Mouse (Mus musculus): ENCODE measurements around the gene Nebl. TPM values are rescaled to one million over a fixed set of nuclear protein-coding genes. Genes with fewer than 3 reads are reported as not detected.
A peak's percentile ranks its signal among the peaks of the same experiment; 100 is the strongest.

The Nebl gene
- polyA plus RNA-seq (2016; fragmentation: Nextera tagmentation; extraction: Ambion mirVana): 3.6 and 5.1 TPM in 2 replicates

DNA sequence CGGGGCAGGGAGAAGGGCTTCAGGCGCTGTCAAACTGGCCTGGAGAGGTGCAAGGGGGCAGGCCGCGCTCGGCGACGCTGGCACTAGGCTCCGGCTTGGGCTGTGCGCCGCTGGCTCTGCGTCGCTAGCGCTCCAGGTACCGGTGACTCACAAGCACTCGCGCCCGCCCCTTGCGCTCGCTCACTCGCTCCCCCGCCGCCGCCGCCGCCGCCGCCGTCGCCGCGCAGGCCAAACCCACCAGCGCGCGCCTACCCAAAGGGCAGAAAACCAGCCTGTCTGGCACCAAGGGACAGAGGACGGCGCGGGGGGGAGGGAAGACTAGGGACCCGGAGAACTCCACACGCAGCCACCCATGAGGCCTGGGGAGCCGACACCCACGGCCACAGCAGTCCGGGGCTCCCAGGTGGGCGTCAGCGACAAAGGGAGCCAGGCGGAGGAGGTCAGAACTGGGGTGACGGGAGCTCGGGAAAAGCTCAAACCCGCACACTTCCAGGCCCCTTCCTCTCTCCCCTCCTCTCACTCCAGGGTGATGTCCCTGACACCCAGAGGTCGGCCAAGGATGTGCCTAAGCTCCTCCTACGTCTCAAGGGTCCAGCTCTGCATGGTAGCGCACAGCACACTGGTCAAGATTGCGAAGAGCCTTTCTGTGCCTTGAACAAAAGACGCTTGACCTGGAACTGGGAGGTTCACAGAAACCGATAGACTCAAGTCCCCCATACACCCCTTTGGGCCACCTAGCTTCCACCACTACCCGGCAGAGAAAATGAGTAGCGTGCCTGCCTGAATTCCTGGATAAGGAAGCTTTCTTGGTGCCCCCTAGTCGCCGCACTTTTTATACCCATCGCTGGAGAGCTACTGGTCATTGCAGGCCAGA, at the start of gene Nebl:
Gene Nebl (minus strand): TSS at position 508 of the 874 bp plus-strand sequence.
- peak; percentile 62 for DNase-seq (ENCODE audit: extremely low spot score, low spot score)
- Histone ChIP-seq H3K36me3 (replicated peaks) (no peaks in the 10 kb centered on the region), H3K27ac (peak within 1 kb of the TSS; percentile 86), H3K4me3 (peak within 1 kb of the TSS; percentile 70), H3K4me1 (peaks cover 35% of the 10 kb centered on the region), H3K9me3 (no peaks in the 10 kb centered on the region), H3K27me3 (ENCODE audit: poor library complexity, severe bottlenecking) (peaks cover 76% of the 10 kb centered on the region)
- under 1% methylated on average over 59 of the region's 59 CpGs for WGBS

GRCm38 (mm10) chr2:17770246-17770825, 39.1 kb upstream of the Nebl start:
- Histone ChIP-seq H3K4me3 (no peak overlapping the region), H3K4me1 (no peaks in the 10 kb centered on the region), H3K27ac (no peak overlapping the region), H3K9me3 (no peaks in the 10 kb centered on the region), H3K36me3 (replicated peaks) (no peaks in the 10 kb centered on the region), H3K27me3 (ENCODE audit: poor library complexity, severe bottlenecking) (no peaks in the 10 kb centered on the region)
- 94% methylated on average over 4 of the region's 4 CpGs for WGBS
- no peak for DNase-seq (ENCODE audit: extremely low spot score, low spot score)

GRCm38 (mm10) chr2:17769242-17769755, 38.0 kb upstream of the Nebl start:
- H3K4me1 ChIP-seq: no peaks in the 10 kb centered on the region
- no peaks in the 10 kb centered on the region for H3K27me3 ChIP-seq (ENCODE audit: poor library complexity, severe bottlenecking)
- no peaks in the 10 kb centered on the region for H3K36me3 ChIP-seq (replicated peaks)
- H3K9me3 ChIP-seq: no peaks in the 10 kb centered on the region
- no peak for DNase-seq (ENCODE audit: extremely low spot score, low spot score)
- H3K27ac ChIP-seq: no peak overlapping the region
- no peak overlapping the region for H3K4me3 ChIP-seq
- WGBS: 83% methylated on average over 5 of the region's 5 CpGs

- WGBS: 46% methylated on average over 4 of the region's 4 CpGs
- no peak for DNase-seq (ENCODE audit: extremely low spot score, low spot score)
Measured at GRCm38 (mm10) chr2:17756271-17756670, 25.0 kb upstream of the Nebl start.

DNA sequence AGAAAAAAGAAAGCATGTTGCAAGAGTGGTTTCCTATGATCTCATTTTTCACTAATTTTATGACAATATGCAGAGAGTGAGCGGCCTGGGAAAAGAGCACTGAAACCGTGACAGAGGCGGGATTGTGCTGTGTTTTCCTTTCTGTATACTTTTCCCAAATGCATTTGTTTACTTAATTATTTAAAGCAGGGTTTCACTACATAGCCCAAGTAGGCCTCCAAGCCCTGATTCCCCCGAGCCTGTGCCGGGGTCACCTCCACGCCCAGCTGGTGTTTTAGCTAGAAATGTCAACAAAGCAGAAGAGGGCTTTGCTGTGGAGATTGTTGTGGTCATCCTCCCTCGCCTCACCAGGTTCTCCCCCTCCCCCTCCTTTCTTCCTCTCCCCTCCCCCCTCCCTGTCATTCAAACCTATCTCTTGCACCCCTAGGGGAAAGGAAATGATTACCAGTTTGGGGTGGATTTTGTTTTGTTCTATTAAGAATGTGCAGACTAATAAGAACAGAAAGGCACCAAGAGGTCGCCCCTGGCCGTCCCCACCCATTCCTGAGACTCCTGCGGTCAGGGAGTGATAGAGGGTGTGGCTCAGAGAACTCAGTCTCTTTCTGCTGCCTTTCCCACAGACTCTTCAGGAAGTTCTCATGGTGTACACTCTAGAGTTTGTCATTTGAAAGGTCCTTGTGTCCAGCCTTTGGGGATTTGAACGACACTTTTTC, 10.9 kb upstream of the Nebl start:
- Histone ChIP-seq H3K27me3 (ENCODE audit: poor library complexity, severe bottlenecking) (peaks cover 14% of the 10 kb centered on the region), H3K4me3 (peak overlapping the region; percentile 41), H3K4me1 (peaks cover 46% of the 10 kb centered on the region), H3K27ac (peak overlapping the region; percentile 85), H3K9me3 (no peaks in the 10 kb centered on the region), H3K36me3 (replicated peaks) (no peaks in the 10 kb centered on the region)
- WGBS: under 1% methylated on average over 11 of the region's 11 CpGs
- peak; percentile 45 for DNase-seq (ENCODE audit: extremely low spot score, low spot score)

More at GRCm38 (mm10) chr2:17756271-17756670, 25.0 kb upstream of the Nebl start:
- no peaks in the 10 kb centered on the region for H3K27me3 ChIP-seq (ENCODE audit: poor library complexity, severe bottlenecking)
- no peaks in the 10 kb centered on the region for H3K9me3 ChIP-seq
- no peak overlapping the region for H3K27ac ChIP-seq
- H3K4me1 ChIP-seq: peaks cover 16% of the 10 kb centered on the region
- H3K36me3 ChIP-seq (replicated peaks): no peaks in the 10 kb centered on the region
- H3K4me3 ChIP-seq: no peak overlapping the region

- peaks cover 14% of the 10 kb centered on the region for H3K27me3 ChIP-seq (ENCODE audit: poor library complexity, severe bottlenecking)
Measured at GRCm38 (mm10) chr2:17741555-17741954, 10.3 kb upstream of the Nebl start.

GRCm38 (mm10) chr2:17740454-17740853, 9.2 kb upstream of the Nebl start:
- DNase-seq (ENCODE audit: extremely low spot score, low spot score): no peak
- H3K4me1 ChIP-seq: peaks cover 48% of the 10 kb centered on the region
- H3K9me3 ChIP-seq: no peaks in the 10 kb centered on the region
- no peaks in the 10 kb centered on the region for H3K36me3 ChIP-seq (replicated peaks)
- H3K4me3 ChIP-seq: no peak overlapping the region
- WGBS: 44% methylated on average over 2 of the region's 2 CpGs
- H3K27ac ChIP-seq: peak overlapping the region; percentile 85
- H3K27me3 ChIP-seq (ENCODE audit: poor library complexity, severe bottlenecking): peaks cover 14% of the 10 kb centered on the region

More at GRCm38 (mm10) chr2:17741555-17741954, 10.3 kb upstream of the Nebl start:
- peak; percentile 76 for DNase-seq (ENCODE audit: extremely low spot score, low spot score)
- Histone ChIP-seq H3K27ac (peak overlapping the region; percentile 85), H3K4me1 (peaks cover 48% of the 10 kb centered on the region), H3K4me3 (peak overlapping the region; percentile 41), H3K36me3 (replicated peaks) (no peaks in the 10 kb centered on the region), H3K9me3 (no peaks in the 10 kb centered on the region)
- WGBS: under 1% methylated on average over 16 of the region's 16 CpGs

GRCm38 (mm10) chr2:17732210-17732609, 946 bp upstream of the Nebl start:
- Histone ChIP-seq H3K27me3 (ENCODE audit: poor library complexity, severe bottlenecking) (peaks cover 71% of the 10 kb centered on the region), H3K4me1 (peaks cover 37% of the 10 kb centered on the region), H3K9me3 (no peaks in the 10 kb centered on the region), H3K4me3 (peak overlapping the region; percentile 70; the same call in 1 of the 2 replicates), H3K27ac (no peak overlapping the region), H3K36me3 (replicated peaks) (no peaks in the 10 kb centered on the region)
- DNase-seq (ENCODE audit: extremely low spot score, low spot score): no peak
- 13% methylated on average over 7 of the region's 7 CpGs for WGBS

DNA sequence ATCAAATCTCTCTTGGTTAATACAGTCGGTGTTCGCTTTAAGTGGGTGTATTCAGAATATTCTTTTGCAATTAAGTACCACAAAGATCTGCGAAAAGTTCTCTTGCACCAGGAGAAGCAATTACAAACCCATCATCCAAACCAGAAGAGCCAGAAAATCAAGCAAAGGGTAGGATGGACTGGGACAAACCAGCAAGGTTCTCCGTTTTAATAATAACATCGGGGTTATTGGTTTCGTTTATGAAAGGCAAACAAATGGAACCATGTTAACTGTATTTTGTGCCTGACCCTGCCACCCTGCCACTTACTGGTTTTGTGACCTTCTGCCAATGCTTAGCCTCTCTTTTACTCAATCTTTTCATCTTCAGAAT, 552 bp upstream of the Nebl start:
- no peak overlapping the region for H3K27ac ChIP-seq
- peak overlapping the region; percentile 70 for H3K4me3 ChIP-seq

DNA sequence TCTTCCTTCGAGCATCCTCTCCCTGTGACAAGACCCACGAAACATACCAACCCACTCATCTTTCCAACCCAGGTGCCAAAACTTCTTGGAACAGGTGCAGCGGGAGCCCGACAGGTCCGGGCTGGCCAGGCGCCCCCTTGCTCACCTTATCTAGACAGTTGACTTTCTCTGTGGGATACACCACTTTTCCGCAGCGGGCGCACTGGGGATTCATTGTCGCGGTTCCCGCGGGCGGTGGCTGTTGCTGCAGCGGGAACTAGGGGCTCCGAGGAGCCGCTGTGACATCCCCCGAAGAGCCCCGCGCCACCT, 662 bp downstream of the Nebl start:
- WGBS: under 1% methylated on average over 20 of the region's 20 CpGs
- H3K4me1 ChIP-seq: peaks cover 35% of the 10 kb centered on the region
- peak overlapping the region; percentile 86 for H3K27ac ChIP-seq
- no peaks in the 10 kb centered on the region for H3K9me3 ChIP-seq
- H3K36me3 ChIP-seq (replicated peaks): no peaks in the 10 kb centered on the region
- no peak for DNase-seq (ENCODE audit: extremely low spot score, low spot score)
- H3K4me3 ChIP-seq: peak overlapping the region; percentile 70
- H3K27me3 ChIP-seq (ENCODE audit: poor library complexity, severe bottlenecking): peaks cover 76% of the 10 kb centered on the region

More for the DNA sequence above, 552 bp upstream of the Nebl start:
- 9% methylated on average over 6 of the region's 6 CpGs for WGBS
- DNase-seq (ENCODE audit: extremely low spot score, low spot score): no peak
- peaks cover 35% of the 10 kb centered on the region for H3K4me1 ChIP-seq
- no peaks in the 10 kb centered on the region for H3K9me3 ChIP-seq
- peaks cover 75% of the 10 kb centered on the region for H3K27me3 ChIP-seq (ENCODE audit: poor library complexity, severe bottlenecking)
- H3K36me3 ChIP-seq (replicated peaks): no peaks in the 10 kb centered on the region

DNA sequence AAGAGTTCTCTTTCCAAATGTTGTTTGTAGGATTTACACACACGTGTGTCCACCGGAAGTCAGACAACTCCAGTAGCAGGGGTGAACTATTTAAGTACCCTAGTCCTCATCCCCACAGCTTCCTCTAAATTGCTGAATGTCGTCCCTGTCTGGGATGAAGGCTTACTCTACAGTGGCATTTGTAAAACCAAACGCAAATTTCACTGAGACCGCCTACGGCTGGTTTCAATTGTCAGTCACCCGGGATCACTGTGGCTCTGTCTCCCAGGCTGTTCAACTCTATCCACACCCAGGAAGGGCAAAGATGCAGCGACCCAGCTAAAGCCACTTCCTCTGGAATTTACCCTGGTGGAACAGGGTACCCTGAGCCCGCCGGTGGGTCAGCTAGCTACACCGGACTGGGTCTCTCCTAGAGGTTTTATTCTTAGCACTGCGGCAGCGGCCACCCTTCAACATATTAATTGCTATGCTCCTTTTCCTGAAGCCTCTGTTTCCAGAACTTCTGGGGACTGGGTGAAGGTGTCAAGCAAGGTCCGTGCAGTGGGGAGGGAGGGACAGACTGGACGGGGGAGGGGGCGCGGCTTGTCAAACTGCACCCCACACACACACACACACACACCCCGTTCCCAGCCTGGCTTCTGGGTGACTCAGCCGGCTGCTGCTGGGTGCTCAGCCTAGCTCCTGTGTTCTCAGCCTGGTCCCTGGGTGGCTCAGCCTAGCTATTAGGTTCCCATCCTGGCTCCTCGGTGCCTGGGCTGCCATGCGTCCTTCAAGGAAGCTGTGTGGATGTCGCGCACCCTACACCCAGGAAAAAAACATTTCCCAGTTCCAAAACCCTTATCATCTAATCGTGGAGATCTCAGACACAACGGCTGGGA, 1.3 kb downstream of the Nebl start:
- no peaks in the 10 kb centered on the region for H3K36me3 ChIP-seq (replicated peaks)
- peaks cover 76% of the 10 kb centered on the region for H3K27me3 ChIP-seq (ENCODE audit: poor library complexity, severe bottlenecking)
- peak overlapping the region; percentile 70 for H3K4me3 ChIP-seq
- peak overlapping the region; percentile 86 for H3K27ac ChIP-seq
- DNase-seq (ENCODE audit: extremely low spot score, low spot score): peak; percentile 36
- 5% methylated on average over 25 of the region's 25 CpGs for WGBS
- H3K4me1 ChIP-seq: peaks cover 35% of the 10 kb centered on the region
- no peaks in the 10 kb centered on the region for H3K9me3 ChIP-seq

DNA sequence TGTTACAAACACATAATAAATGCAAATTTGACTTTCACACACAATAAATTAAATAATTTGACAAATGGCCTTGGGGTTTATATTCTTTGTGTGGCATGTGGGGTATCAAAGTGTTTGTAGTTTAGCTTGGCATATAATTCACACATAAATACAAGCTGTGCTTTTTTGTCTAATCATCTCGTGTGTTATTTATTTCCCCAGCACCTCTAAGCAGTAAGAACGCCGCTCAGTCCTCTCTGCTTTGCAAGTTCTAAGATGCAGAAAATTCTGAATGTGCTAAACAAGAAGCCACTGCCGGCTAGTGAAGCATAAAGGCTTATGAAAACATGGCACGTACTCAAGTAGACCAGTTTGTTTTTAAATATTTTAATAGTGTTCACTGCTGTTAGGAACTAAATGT, 6.9 kb downstream of the Nebl start:
- no peak overlapping the region for H3K4me3 ChIP-seq
- no peaks in the 10 kb centered on the region for H3K4me1 ChIP-seq
- no peak overlapping the region for H3K27ac ChIP-seq
- H3K36me3 ChIP-seq (replicated peaks): no peaks in the 10 kb centered on the region
- peaks cover 25% of the 10 kb centered on the region for H3K27me3 ChIP-seq (ENCODE audit: poor library complexity, severe bottlenecking)
- DNase-seq (ENCODE audit: extremely low spot score, low spot score): no peak
- H3K9me3 ChIP-seq: no peaks in the 10 kb centered on the region
- WGBS: 83% methylated on average over 5 of the region's 5 CpGs
